Mouse (Mus musculus) telencephalon, adult 2 months (tissue): ENCODE measurements at regions not wholly inside any gene's neighbourhood (a gene's known extent, or its start where the extent isn't known, plus 50 kb on each side); places are given as distances from the start of the nearest gene placed in this dataset.

Experiments
- DNase-seq: peaks from one replicate; pipeline ENCODE4 v3.0.0-alpha.2; 2011; ENCODE audit warnings: low read depth, low spot score

- DNase-seq = no peak
Measured at GRCm38 (mm10) chr2:75484951-75485350, 174.1 kb upstream of the Hnrnpa3 start.

GRCm38 (mm10) chr2:75491150-75491549 is 167.9 kb upstream of the Hnrnpa3 start:
- no peak for DNase-seq

DNA sequence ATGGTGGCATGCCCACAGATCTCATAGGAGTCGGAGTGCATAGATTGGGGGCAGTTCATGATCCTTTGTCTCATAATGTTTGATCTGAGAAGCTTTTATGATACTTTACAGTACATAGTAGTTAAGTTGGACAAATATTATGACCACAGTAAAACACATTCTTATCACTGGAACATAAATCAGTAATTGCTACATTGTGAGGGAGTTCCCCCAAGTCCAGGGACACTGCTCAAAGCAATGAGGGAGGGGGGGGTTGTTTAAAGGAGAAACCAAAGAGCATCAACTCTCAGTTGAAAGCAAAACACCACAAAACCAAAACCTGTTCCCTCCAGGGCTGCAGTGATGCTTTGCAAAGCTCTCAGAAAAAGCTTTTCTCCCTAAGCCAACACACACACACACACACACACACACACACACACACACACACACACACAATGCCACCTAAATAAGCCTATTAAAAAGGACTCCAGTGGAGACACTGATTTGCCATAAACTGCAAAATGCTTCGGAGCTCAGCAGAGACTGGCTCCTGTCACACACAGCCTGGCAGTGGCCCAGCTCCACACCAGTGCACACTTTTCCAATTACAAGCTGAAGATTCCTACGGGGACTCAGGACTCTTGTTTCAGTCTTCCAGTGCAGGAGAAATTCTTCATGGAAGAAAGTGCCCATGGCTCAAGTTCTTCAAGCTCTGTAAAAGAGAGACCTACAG is 167.1 kb upstream of the Hnrnpa3 start:
- DNase-seq = no peak

- no peak for DNase-seq
Measured at GRCm38 (mm10) chr2:75492501-75492898, 166.6 kb upstream of the Hnrnpa3 start.

GRCm38 (mm10) chr2:75496606-75497240 is 162.3 kb upstream of the Hnrnpa3 start:
- DNase-seq = no peak

GRCm38 (mm10) chr2:75510223-75510622 is 148.8 kb upstream of the Hnrnpa3 start:
- no peak for DNase-seq

DNA sequence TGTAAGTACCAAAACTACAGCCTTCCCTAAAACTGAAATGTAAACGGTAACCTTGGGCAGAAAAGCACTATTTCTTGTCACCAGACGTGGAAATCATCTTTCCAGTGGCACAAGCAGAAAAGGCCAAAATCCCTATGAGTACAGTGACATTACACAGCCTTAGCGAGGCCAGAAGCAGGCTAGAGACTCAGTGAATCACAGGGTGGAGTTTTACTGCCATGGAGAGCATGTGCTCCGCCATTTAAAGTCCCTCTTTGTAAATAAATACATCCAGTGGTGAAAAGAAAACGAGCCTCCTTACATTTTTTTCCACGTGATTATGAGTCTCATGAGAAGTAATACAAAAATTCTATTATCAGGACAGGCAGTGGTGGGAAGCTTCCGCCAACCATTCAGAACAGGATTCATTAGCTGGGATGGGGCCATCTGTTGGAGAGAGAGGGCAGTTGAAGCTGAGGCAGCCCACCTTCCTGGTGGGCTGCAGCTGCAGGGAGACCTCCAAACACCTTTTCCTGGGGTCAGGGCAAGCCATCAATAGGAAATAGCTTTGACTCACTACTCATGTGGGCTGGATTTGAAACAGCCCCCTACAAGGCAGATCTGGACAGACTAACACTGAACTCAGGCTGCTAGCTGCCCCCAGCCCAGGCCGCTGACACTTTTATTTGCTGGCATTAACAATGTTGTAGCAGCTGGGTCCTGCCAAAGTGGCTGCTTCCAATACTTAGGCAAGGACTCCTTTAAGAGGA is 146.5 kb upstream of the Hnrnpa3 start:
- DNase-seq = no peak

- no peak for DNase-seq
Measured at GRCm38 (mm10) chr2:75514171-75514570, 144.9 kb upstream of the Hnrnpa3 start.

GRCm38 (mm10) chr2:75516223-75516622 is 142.8 kb upstream of the Hnrnpa3 start:
- DNase-seq = no peak

- DNase-seq = peak; percentile 8
Measured at GRCm38 (mm10) chr2:75517096-75517495, 142.0 kb upstream of the Hnrnpa3 start.

GRCm38 (mm10) chr2:75518607-75519006 is 140.5 kb upstream of the Hnrnpa3 start:
- no peak for DNase-seq

DNA sequence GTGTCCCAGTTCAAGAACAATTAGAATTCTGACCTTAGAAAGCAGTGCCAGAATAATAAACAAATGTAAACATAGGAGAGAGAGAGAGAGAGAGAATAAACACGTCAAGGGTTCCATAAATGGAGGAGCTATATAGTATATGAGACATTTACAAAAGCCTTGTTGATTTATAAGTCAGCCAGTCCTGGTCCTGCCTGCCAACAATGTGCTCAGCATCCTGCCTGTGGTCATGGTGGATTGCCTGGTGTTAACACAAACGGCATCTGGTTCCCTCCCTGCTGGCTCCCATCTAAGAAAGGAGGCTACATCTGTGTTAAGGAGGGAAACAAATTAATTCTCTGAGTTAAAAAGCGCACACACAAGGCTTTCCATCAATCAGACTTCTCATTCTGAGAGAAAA is 133.5 kb upstream of the Hnrnpa3 start:
- DNase-seq = no peak

GRCm38 (mm10) chr2:75528706-75529105 is 130.4 kb upstream of the Hnrnpa3 start:
- DNase-seq = no peak

DNA sequence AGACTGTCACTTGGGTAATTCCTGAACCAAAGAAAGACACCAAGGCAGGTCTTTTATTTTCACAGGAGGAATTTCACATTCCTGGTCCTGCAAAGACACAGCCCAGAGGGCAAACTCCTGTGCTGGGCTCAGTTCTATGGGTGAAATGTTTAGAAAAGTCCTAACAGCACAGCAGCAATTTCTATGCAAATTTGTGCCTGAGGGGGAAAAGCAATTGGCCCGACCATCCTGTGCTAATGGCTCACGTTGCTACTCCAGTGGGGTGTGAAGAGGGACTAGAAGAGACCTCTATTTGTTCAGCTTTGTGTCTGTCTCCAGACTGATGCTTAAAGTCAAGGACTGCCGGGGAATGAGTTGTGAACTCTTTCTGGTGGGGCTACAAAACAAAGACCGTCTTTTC is 120.9 kb upstream of the Hnrnpa3 start:
- DNase-seq = no peak

DNA sequence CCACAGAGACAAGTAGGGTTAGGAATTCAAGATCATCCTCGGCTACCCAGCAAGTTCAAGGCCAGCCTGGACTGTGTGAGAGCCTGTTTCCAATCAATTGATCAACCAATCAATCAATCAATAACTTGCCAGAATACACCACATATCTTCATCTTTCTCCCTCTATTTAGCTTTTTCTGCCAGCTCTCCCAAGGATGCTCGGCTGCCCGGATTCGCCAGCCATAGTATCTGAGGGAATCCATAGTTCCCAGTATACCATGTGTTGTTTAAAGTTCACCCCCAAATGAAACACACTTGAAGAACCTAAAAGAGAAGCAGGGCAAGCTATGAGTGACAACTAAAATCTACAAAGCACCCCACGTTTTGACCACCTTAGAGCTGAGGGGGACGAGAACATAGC is 119.3 kb upstream of the Hnrnpa3 start:
- no peak for DNase-seq

GRCm38 (mm10) chr2:75542331-75542730 is 116.7 kb upstream of the Hnrnpa3 start:
- DNase-seq = no peak

- no peak for DNase-seq
Measured at GRCm38 (mm10) chr2:75542781-75543180, 116.3 kb upstream of the Hnrnpa3 start.

DNA sequence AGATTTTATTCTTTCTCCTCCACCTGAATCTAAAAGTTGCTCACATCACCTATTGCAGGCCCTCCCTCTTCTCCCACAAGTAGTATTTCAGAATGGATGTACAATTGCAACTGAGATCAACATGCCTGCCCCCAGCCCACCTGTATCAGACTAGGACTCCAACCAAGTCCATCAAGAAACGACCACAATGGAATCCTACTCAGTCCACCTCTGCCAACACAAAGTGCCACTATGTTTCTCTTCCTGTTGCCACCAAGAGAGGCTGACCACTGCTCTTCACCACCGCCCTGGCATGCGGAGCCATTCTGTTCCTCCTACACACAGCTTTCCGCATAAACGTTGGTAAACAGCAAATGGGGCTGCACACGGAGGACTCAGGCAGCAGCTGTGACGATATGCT is 113.1 kb upstream of the Hnrnpa3 start:
- no peak for DNase-seq

DNA sequence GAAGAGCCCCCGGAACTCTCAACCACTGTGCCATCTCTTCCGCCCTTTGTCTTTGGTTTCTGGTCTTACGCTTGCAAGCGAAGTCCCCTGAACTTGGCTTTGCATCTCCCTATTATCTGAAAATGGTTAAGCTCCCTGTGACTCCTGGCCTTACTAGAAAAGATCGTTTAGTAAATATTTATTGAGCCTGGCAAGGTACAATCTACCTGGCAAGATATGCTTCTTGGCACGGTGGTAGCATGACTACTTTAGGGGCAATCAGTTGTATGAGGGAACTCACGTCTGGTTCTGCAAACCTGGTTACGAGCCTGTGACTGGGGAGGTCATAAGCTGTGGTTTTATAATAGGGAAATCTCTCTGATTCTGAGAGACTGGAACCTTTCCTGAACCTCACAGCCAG is 103.4 kb upstream of the Hnrnpa3 start:
- DNase-seq = no peak

- DNase-seq = no peak
Measured at GRCm38 (mm10) chr2:75556744-75557143, 102.3 kb upstream of the Hnrnpa3 start.

- DNase-seq = no peak
Measured at GRCm38 (mm10) chr2:75557392-75557791, 101.7 kb upstream of the Hnrnpa3 start.

GRCm38 (mm10) chr2:75559920-75560319 is 99.1 kb upstream of the Hnrnpa3 start:
- DNase-seq = no peak
